Mouse (Mus musculus) heart, postnatal 0 days (tissue): ENCODE data around the gene Pcgf1. TPM values are rescaled to one million over a fixed set of nuclear protein-coding genes. Genes with fewer than 3 reads are reported as not detected.
A peak's percentile ranks its signal among the peaks of the same experiment; 100 is the strongest.

Experiments used
- ATAC-seq: fragments of 200-750 bp; cut with Nextera tagmentation; 2 replicates; pipeline ENCODE4 v1.8.0; 2017; ENCODE audit warnings: low read depth, moderate number of reproducible peaks, moderate library complexity; ENCODE audit not compliant: insufficient read depth
- DNase-seq: peaks from one replicate; pipeline ENCODE4 v3.0.0-alpha.2; 2016; ENCODE audit warnings: low spot score
- H3K27ac ChIP-seq: fragments of 300-500 bp; sonication (generic); 2 replicates; pipeline ENCODE4 v1.5.1; 2014; ENCODE audit warnings: low read depth, mild to moderate bottlenecking
- H3K27me3 ChIP-seq: fragments of 300-500 bp; sonication (generic); 2 replicates; pipeline ENCODE4 v1.6.1; 2014; ENCODE audit warnings: low read length, mixed read lengths; ENCODE audit not compliant: control insufficient read depth, insufficient read depth
- H3K36me3 ChIP-seq: fragments of 300-500 bp; sonication (generic); replicated peaks from 2 replicates; pipeline ENCODE4 v1.6.1; 2014; ENCODE audit warnings: low read length, mixed read lengths; ENCODE audit not compliant: control insufficient read depth, insufficient read depth
- H3K4me1 ChIP-seq: fragments of 300-500 bp; sonication (generic); 2 replicates; pipeline ENCODE4 v1.6.1; 2014; ENCODE audit warnings: antibody characterized with exemption; ENCODE audit not compliant: control insufficient read depth, insufficient read depth
- H3K4me2 ChIP-seq: fragments of 300-500 bp; sonication (generic); 2 replicates; pipeline ENCODE4 v1.6.1; 2014; ENCODE audit warnings: low read depth, mild to moderate bottlenecking, low read length, moderate library complexity
- H3K4me3 ChIP-seq: fragments of 300-500 bp; sonication (generic); 2 replicates; pipeline ENCODE4 v1.5.1; 2014; ENCODE audit warnings: low read depth, low read length
- H3K9ac ChIP-seq: fragments of 300-500 bp; sonication (generic); replicated peaks from 2 replicates; pipeline ENCODE4 v1.6.1; 2014; ENCODE audit warnings: low read depth, low read length, mixed read lengths
- H3K9me3 ChIP-seq: fragments of 300-500 bp; sonication (generic); replicated peaks from 2 replicates; pipeline ENCODE4 v1.6.1; 2016; ENCODE audit warnings: low read length; ENCODE audit not compliant: control insufficient read depth
- CTCF ChIP-seq: IDR thresholded peaks from 2 replicates; pipeline ENCODE4 v1.5.1; 2016; ENCODE audit warnings: antibody characterized with exemption, control low read depth, low read depth
- EP300 ChIP-seq: IDR thresholded peaks from 2 replicates; pipeline ENCODE4 v1.6.1; 2016; ENCODE audit warnings: antibody characterized with exemption, low read depth
- WGBS: fragments of 180-500 bp; shearing (Covaris S2); extraction: QIAGEN DNeasy Blood & Tissue Kit; methylation state at CpG from one replicate; pipeline ENCODE4 v1.1.7; 2014; 5-methylcytosine and 5-hydroxymethylcytosine counted together
- polyA plus RNA-seq: library from polyadenylated mRNA; unstranded; fragments of >200 nt; fragmentation: Nextera tagmentation; extraction: Ambion mirVana; gene quantifications from 2 replicates; pipeline ENCODE4 v1.2.1, GENCODE M21; 2015
- total RNA-seq: library from RNA; depleted of rRNA; stranded (reverse); fragments of >200 nt; gene quantifications from 2 replicates; pipeline ENCODE4 v1.2.3, GENCODE M21; 2014; ENCODE audit warnings: low replicate concordance

Gene Pcgf1
- total and polyA plus RNA-seq, 2 experiments from 2014 or later, result 12.1 to 13.2 TPM

GRCm38 (mm10) chr6:83115011-83115671 is 37.5 kb downstream of the Pcgf1 start, which contains the start of gene Mogs:
TSS of gene Mogs (plus strand) at chr6:83115496.
- peak within 1 kb of the TSS; percentile 73 for H3K27ac ChIP-seq
- peak within 1 kb of the TSS; percentile 64 for H3K4me3 ChIP-seq
- H3K27me3 ChIP-seq, result no peaks in the 10 kb centered on the region
- WGBS, result under 1% methylated on average over 44 of the region's 58 CpGs
- ATAC-seq, result peak; percentile 92
- peaks cover 21% of the 10 kb centered on the region for H3K36me3 ChIP-seq
- H3K9me3 ChIP-seq, result no peaks in the 10 kb centered on the region
- DNase-seq, result peak; percentile 87
- H3K4me1 ChIP-seq, result peaks cover 13% of the 10 kb centered on the region
- TF ChIP-seq CTCF (peak; percentile 38; the same call in 1 of the 2 replicates), EP300 (no peak)
- peak within 1 kb of the TSS; percentile 84 for H3K4me2 ChIP-seq
- H3K9ac ChIP-seq, result peak within 1 kb of the TSS; percentile 61

- ATAC-seq (peak; percentile 61), DNase-seq (no peak)
- peak overlapping the region; percentile 73 for H3K27ac ChIP-seq
- WGBS, result under 1% methylated on average over 33 of the region's 48 CpGs
- no peak for TF ChIP-seq CTCF
- no peak for TF ChIP-seq EP300
- H3K36me3 ChIP-seq, result peaks cover 20% of the 10 kb centered on the region
- no peaks in the 10 kb centered on the region for H3K27me3 ChIP-seq
- peak overlapping the region; percentile 64 for H3K4me3 ChIP-seq
- peak overlapping the region; percentile 61 for H3K9ac ChIP-seq
- no peaks in the 10 kb centered on the region for H3K9me3 ChIP-seq
- peaks cover 15% of the 10 kb centered on the region for H3K4me1 ChIP-seq
- peak overlapping the region; percentile 84 for H3K4me2 ChIP-seq
These were observed 38.2 kb downstream of the Pcgf1 start for GRCm38 (mm10) chr6:83115682-83116372.

- TF ChIP-seq EP300 (no peak), CTCF (no peak)
- Histone ChIP-seq H3K4me2 (peak overlapping the region; percentile 84), H3K9ac (peak overlapping the region; percentile 61), H3K4me1 (peaks cover 15% of the 10 kb centered on the region), H3K27ac (no peak overlapping the region), H3K9me3 (no peaks in the 10 kb centered on the region), H3K4me3 (peak overlapping the region; percentile 64), H3K27me3 (no peaks in the 10 kb centered on the region), H3K36me3 (peaks cover 15% of the 10 kb centered on the region)
- DNase-seq (no peak), ATAC-seq (no peak)
- WGBS, result 69% methylated on average over 11 of the region's 11 CpGs
These were observed 38.9 kb downstream of the Pcgf1 start for GRCm38 (mm10) chr6:83116373-83117164.

- WGBS, result 90% methylated on average over 4 of the region's 4 CpGs
These were observed 39.4 kb downstream of the Pcgf1 start for GRCm38 (mm10) chr6:83117165-83117438.

GRCm38 (mm10) chr6:83117616-83118015 is 39.9 kb downstream of the Pcgf1 start:
- WGBS, result 91% methylated on average over 13 of the region's 13 CpGs
- DNase-seq, result no peak
- Histone ChIP-seq H3K4me3 (no peak overlapping the region), H3K4me2 (no peak overlapping the region), H3K36me3 (peaks cover 15% of the 10 kb centered on the region), H3K27ac (no peak overlapping the region), H3K27me3 (no peaks in the 10 kb centered on the region), H3K9me3 (no peaks in the 10 kb centered on the region), H3K4me1 (peaks cover 18% of the 10 kb centered on the region; the same call in 1 of the 2 replicates), H3K9ac (no peak overlapping the region)
- TF ChIP-seq EP300 (no peak), CTCF (no peak)
- no peak for ATAC-seq

More at GRCm38 (mm10) chr6:83117165-83117438, 39.4 kb downstream of the Pcgf1 start:
- peaks cover 14% of the 10 kb centered on the region; the same call in 1 of the 2 replicates for H3K4me1 ChIP-seq
- ATAC-seq, result no peak
- H3K4me3 ChIP-seq, result no peak overlapping the region
- no peak overlapping the region for H3K4me2 ChIP-seq
- DNase-seq, result no peak
- H3K9me3 ChIP-seq, result no peaks in the 10 kb centered on the region
- TF ChIP-seq EP300, result no peak
- TF ChIP-seq CTCF, result no peak
- no peaks in the 10 kb centered on the region for H3K27me3 ChIP-seq
- no peak overlapping the region for H3K9ac ChIP-seq
- peaks cover 15% of the 10 kb centered on the region for H3K36me3 ChIP-seq
- H3K27ac ChIP-seq, result no peak overlapping the region
